Mouse (Mus musculus) MEL (cell line): ENCODE results near the gene Vax2.

Experiments used
- CTCF ChIP-seq, 3 experiments: IDR thresholded peaks in 2 of 3; conservative IDR thresholded peaks in 1 of 3; 2 replicates each; pipeline ENCODE4 v1.5.1; 2011 to 2012; ENCODE audit warnings: low read length in 3 of 3, low read depth in 2 of 3, mild to moderate bottlenecking in 2 of 3, improper control_type of control experiment in 1 of 3, inconsistent platforms in 1 of 3, mixed read lengths in 1 of 3, moderate library complexity in 1 of 3; ENCODE audit not compliant: control insufficient read depth in 1 of 3, insufficient read depth in 1 of 3, poor library complexity in 1 of 3, severe bottlenecking in 1 of 3
- ELF1 ChIP-seq: IDR thresholded peaks from 2 replicates; pipeline ENCODE4 v1.6.1; 2014; ENCODE audit warnings: low read depth, mild to moderate bottlenecking, inconsistent platforms, low read length, improper control_type of control experiment, moderate library complexity
- EP300 ChIP-seq, 2 experiments: IDR thresholded peaks; 2 replicates each; pipeline ENCODE4 v1.6.1; 2011; ENCODE audit warnings: improper control_type of control experiment in 2 of 2, low read length in 2 of 2, low read depth in 1 of 2, mild to moderate bottlenecking in 1 of 2
- GATA1 ChIP-seq: IDR thresholded peaks from 2 replicates; pipeline ENCODE4 v1.6.1; 2011; ENCODE audit warnings: low read depth, low read length, improper control_type of control experiment
- MAZ ChIP-seq: IDR thresholded peaks from 2 replicates; pipeline ENCODE4 v1.6.1; 2012; ENCODE audit warnings: low read depth, mild to moderate bottlenecking, inconsistent platforms, low read length, improper control_type of control experiment
- ZKSCAN1 ChIP-seq: IDR thresholded peaks from 2 replicates; pipeline ENCODE4 v1.6.1; 2012; ENCODE audit warnings: low read depth, mild to moderate bottlenecking, inconsistent platforms, low read length, improper control_type of control experiment, moderate library complexity

DNA sequence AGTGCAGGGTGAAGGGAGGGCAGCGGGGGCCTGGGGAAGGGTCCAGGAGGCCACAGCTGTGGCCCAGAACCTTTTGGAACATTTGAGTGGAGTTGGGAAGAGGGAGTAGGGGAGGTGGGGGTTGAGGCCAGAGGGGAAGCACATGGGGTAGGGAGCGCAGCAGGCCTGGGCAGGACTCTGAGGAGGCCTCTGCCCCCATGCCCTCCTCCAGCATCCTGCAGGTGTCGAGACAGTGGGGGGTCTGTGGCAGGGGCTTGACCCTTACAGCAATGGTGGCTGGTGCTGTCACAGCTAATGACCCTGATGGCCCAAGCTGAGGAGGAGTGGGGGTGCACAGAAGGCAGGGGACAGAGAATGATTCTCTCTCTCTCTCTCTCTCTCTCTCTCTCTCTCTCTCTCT, 38.2 kb downstream of the Vax2 start:
- TF ChIP-seq EP300 (IDR thresholded peaks at IDR 0.05; ENCODE audit: low read depth in 1 of 2, low read length in 2 of 2) (no peak), GATA1 (no peak), CTCF (IDR thresholded peaks at IDR 0.05 in 2 of 3, conservative IDR thresholded peaks at IDR 0.05 in 1 of 3; ENCODE audit: control insufficient read depth in 1 of 3, insufficient read depth in 1 of 3, low read depth in 2 of 3, low read length in 3 of 3, poor library complexity in 1 of 3, severe bottlenecking in 1 of 3) (no peak), ELF1 (no peak), ZKSCAN1 (no peak), MAZ (no peak)
